ENCODE assay signal across 8 mouse cellular contexts in genomic region chr17:33718384-33718881, GRCm38 (mm10). TPM values are rescaled to one million over a fixed set of nuclear protein-coding genes. Genes with fewer than 3 reads are reported as not detected.
DNase-seq lines count a peak whose midpoint lies in the region; ATAC-seq lines count a peak whose summit lies in the region.

Gene March2 (minus strand): TSS chr17:33718670.

- H3K4me2 ChIP-seq in forebrain, embryonic 14.5 days (ENCODE audit: low read length) = peak within 1 kb of the TSS; percentile 75
- H3K4me2 ChIP-seq in neural tube, embryonic 15.5 days = peak within 1 kb of the TSS; percentile 79

- no peaks in the 10 kb centered on the region for H3K36me3 ChIP-seq in forebrain, embryonic 14.5 days (ENCODE audit: control insufficient read depth, insufficient read depth, low read length)
- no peaks in the 10 kb centered on the region; the same call in 1 of the 2 replicates for H3K36me3 ChIP-seq in neural tube, embryonic 15.5 days

- peak within 1 kb of the TSS; percentile 83 for H3K9ac ChIP-seq in forebrain, embryonic 14.5 days (ENCODE audit: low read length)
- H3K9ac ChIP-seq in neural tube, embryonic 15.5 days (replicated peaks) = peak within 1 kb of the TSS; percentile 67

- H3K4me3 ChIP-seq in forebrain, embryonic 14.5 days (ENCODE audit: low read depth, low read length) = peak within 1 kb of the TSS; percentile 76
- peak within 1 kb of the TSS; percentile 68 for H3K4me3 ChIP-seq in neural tube, embryonic 15.5 days (replicated peaks)

- H3K4me1 ChIP-seq in forebrain, embryonic 14.5 days (ENCODE audit: control insufficient read depth, insufficient read depth, low read length) = peaks cover 3% of the 10 kb centered on the region
- peaks cover 14% of the 10 kb centered on the region for H3K4me1 ChIP-seq in neural tube, embryonic 15.5 days

- no peaks in the 10 kb centered on the region for H3K27me3 ChIP-seq in forebrain, embryonic 14.5 days (replicated peaks; ENCODE audit: control insufficient read depth, insufficient read depth, low read length)
- H3K27me3 ChIP-seq in neural tube, embryonic 15.5 days (replicated peaks) = no peaks in the 10 kb centered on the region

- DNase-seq in ES-CJ7 (ENCODE audit: low read depth, low spot score) = peak; percentile 97
- DNase-seq in cerebellum, adult 11 months = peak; percentile 96
- peak; percentile 98 for DNase-seq in forebrain, embryonic 14.5 days (ENCODE audit: low spot score)
- DNase-seq in heart, postnatal 14 days = peak; percentile 97 to 99
- peak; percentile 98 for DNase-seq in layer of hippocampus, adult 11-12 months (ENCODE audit: low spot score)
- DNase-seq in lung, adult 18-20 months = peak; percentile 98
- peak; percentile 98 for DNase-seq in testis, postnatal 14 days (ENCODE audit: low spot score)

- peak; percentile 100 for ATAC-seq in forebrain, embryonic 14.5 days
- peak; percentile 100 for ATAC-seq in neural tube, embryonic 15.5 days (ENCODE audit: low FRiP score)

- H3K27ac ChIP-seq in forebrain, embryonic 14.5 days (ENCODE audit: low read depth, low read length) = peak within 1 kb of the TSS; percentile 7; the same call in 1 of the 2 replicates
- peak within 1 kb of the TSS; percentile 38 for H3K27ac ChIP-seq in neural tube, embryonic 15.5 days (replicated peaks)

- H3K9me3 ChIP-seq in forebrain, embryonic 14.5 days (replicated peaks; ENCODE audit: control insufficient read depth, low read length) = no peaks in the 10 kb centered on the region
- no peaks in the 10 kb centered on the region for H3K9me3 ChIP-seq in neural tube, embryonic 15.5 days (replicated peaks)

- WGBS in forebrain, embryonic 14.5 days = 0% methylated on average over 46 of the region's 46 CpGs
- 0% methylated on average over 45 of the region's 46 CpGs for WGBS in neural tube, embryonic 15.5 days

- intact Hi-C loops in heart, postnatal 14 days (cut with DNase I) = no loop called here

RNA-seq across cellular contexts. Expression of gene March2, which starts in this region (rescaled TPM):
- polyA plus RNA-seq in forebrain, embryonic 14.5 days (2014; fragmentation: Nextera tagmentation; extraction: Ambion mirVana) = 63.9 TPM in 2 replicates
- total RNA-seq in heart, postnatal 14 days (2021) = 100 to 1,000 TPM; 160 to 167 TPM
- 77.4 and 81.5 TPM in 2 replicates for polyA plus RNA-seq in neural tube, embryonic 15.5 days (2015; fragmentation: Nextera tagmentation; extraction: Ambion mirVana)

Comparison
In these comparisons a context has a peak if more than half of its experiments do, and no peak if none do; other contexts are left out.
1. Peak in every context shown above with its lines: DNase-seq, ATAC-seq, H3K4me3 ChIP-seq and H3K27ac ChIP-seq.